Mouse (Mus musculus) effector memory CD4-positive, alpha-beta T cell, adult 5 months (primary cell): ENCODE measurements around the gene Fam206a. TPM values are rescaled to one million over a fixed set of nuclear protein-coding genes. Genes with fewer than 3 reads are reported as not detected.

Experiments
- polyA plus RNA-seq: library from polyadenylated mRNA; unstranded; fragments of 100-300 nt; shearing (Covaris generic); gene quantifications from one replicate; pipeline ENCODE4 v1.2.1, GENCODE M21; 2017

Gene Fam206a
- 8.9 TPM for polyA plus RNA-seq

DNA sequence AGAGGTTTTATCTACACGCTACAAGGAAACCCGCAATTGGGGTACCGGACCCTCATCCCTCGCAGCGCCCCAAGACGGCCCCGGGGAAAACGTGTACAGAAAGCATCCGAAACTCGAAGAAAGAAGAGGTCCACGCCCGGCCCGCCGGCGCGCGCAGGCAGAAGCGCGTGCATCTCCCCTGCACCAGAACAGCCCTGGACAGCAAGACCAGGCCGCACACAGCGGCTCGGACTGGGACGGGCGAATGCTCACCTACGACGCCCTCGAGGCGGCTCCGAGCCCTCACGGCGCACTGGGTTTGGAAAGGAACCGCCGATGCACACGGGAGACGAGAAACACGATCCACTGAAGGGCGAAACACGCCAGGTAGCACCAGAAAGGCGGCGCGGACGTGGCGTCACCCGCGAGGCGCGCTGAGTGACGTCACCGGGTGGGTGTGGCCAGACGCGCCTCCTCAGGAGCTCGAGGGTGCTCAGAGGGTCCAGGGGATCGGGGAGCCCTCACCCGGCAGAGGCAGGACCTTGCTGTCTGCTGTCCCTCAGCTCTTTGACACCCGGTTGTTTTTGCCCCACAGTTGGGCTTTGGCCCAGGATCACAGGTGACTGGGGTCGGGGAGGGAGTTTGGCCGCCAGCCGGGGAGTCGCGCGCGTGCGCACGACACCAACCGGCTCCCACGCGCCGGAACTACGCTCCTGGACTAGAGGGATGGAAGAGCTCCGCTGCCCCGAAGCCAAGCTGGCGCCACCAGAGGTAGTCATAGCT is at the start of gene Fam206a, which contains the start of gene Elp1:
TSS of gene Fam206a (plus strand) at position 439 of the 762 bp plus-strand sequence.
TSS of gene Elp1 (minus strand) at position 425 of the 762 bp plus-strand sequence.

Other genes with a start within 250 kb of the Fam206a start
- not detected for gene Gm26657, start 62.3 kb upstream of the Fam206a start, polyA plus RNA-seq
- not detected for gene Actl7b, start 60.9 kb upstream of the Fam206a start, polyA plus RNA-seq
- not detected for gene Actl7a, start 58.9 kb upstream of the Fam206a start, polyA plus RNA-seq
- 23.9 TPM for gene Elp1, start within 50 bp of the Fam206a start, polyA plus RNA-seq
- 1.5 TPM for gene Ctnnal1, start 62.8 kb downstream of the Fam206a start, polyA plus RNA-seq
- 12.9 TPM for gene Tmem245, start 145.1 kb downstream of the Fam206a start, polyA plus RNA-seq
- gene Frrs1l, start 188.0 kb downstream of the Fam206a start, polyA plus RNA-seq = not detected